Mouse (Mus musculus): ENCODE results near the gene Atp2a1. TPM values are rescaled to one million over a fixed set of nuclear protein-coding genes. Genes with fewer than 3 reads are reported as not detected.
"Not testable (repeated sequence)": the region's sequence is repeated elsewhere in the genome, so short reads cannot be mapped to it uniquely, and the experiment has no call there.

The Atp2a1 gene
- polyA plus RNA-seq, 1 experiment, result 0.25 TPM

- Histone ChIP-seq H3K4me3 (ENCODE audit: insufficient read depth, low read length) (no peak overlapping the region), H3K4me1 (ENCODE audit: control insufficient read depth, insufficient read depth, low read length) (peaks cover 3% of the 10 kb centered on the region; the same call in 1 of the 2 replicates), H3K27ac (ENCODE audit: insufficient read depth, low read depth, low read length) (no peak overlapping the region)
- TF ChIP-seq CTCF (IDR thresholded peaks at IDR 0.05; ENCODE audit: low read depth, low read length) (no peak), POLR2A (IDR thresholded peaks at IDR 0.05; ENCODE audit: borderline replicate concordance, low read depth, low read length) (no peak)
Measured at GRCm38 (mm10) chr7:126418496-126418895, 44.4 kb downstream of the Atp2a1 start.

GRCm38 (mm10) chr7:126417606-126418005 is 45.3 kb downstream of the Atp2a1 start:
- Histone ChIP-seq H3K27ac (ENCODE audit: insufficient read depth, low read depth, low read length) (no peak overlapping the region), H3K4me3 (ENCODE audit: insufficient read depth, low read length) (no peak overlapping the region), H3K4me1 (ENCODE audit: control insufficient read depth, insufficient read depth, low read length) (peaks cover 3% of the 10 kb centered on the region; the same call in 1 of the 2 replicates)
- TF ChIP-seq CTCF (IDR thresholded peaks at IDR 0.05; ENCODE audit: low read depth, low read length), result no peak
- TF ChIP-seq POLR2A (IDR thresholded peaks at IDR 0.05; ENCODE audit: borderline replicate concordance, low read depth, low read length), result no peak

GRCm38 (mm10) chr7:126417045-126417444 is 45.9 kb downstream of the Atp2a1 start:
- no peak for TF ChIP-seq POLR2A (IDR thresholded peaks at IDR 0.05; ENCODE audit: borderline replicate concordance, low read depth, low read length)
- no peak overlapping the region for H3K4me3 ChIP-seq (ENCODE audit: insufficient read depth, low read length)
- peaks cover 3% of the 10 kb centered on the region; the same call in 1 of the 2 replicates for H3K4me1 ChIP-seq (ENCODE audit: control insufficient read depth, insufficient read depth, low read length)
- no peak overlapping the region for H3K27ac ChIP-seq (ENCODE audit: insufficient read depth, low read depth, low read length)

GRCm38 (mm10) chr7:126416615-126417014 is 46.3 kb downstream of the Atp2a1 start:
- H3K4me3 ChIP-seq (ENCODE audit: insufficient read depth, low read length), result no peak overlapping the region
- no peak overlapping the region for H3K27ac ChIP-seq (ENCODE audit: insufficient read depth, low read depth, low read length)
- no peak for TF ChIP-seq CTCF (IDR thresholded peaks at IDR 0.05; ENCODE audit: low read depth, low read length)
- TF ChIP-seq POLR2A (IDR thresholded peaks at IDR 0.05; ENCODE audit: borderline replicate concordance, low read depth, low read length), result no peak
- peaks cover 3% of the 10 kb centered on the region; the same call in 1 of the 2 replicates for H3K4me1 ChIP-seq (ENCODE audit: control insufficient read depth, insufficient read depth, low read length)

GRCm38 (mm10) chr7:126414725-126415124 is 48.2 kb downstream of the Atp2a1 start, which contains the start of gene Cd19:
Cd19 (minus strand) TSS chr7:126414889.
- Histone ChIP-seq H3K4me1 (ENCODE audit: control insufficient read depth, insufficient read depth, low read length) (peaks cover 3% of the 10 kb centered on the region; the same call in 1 of the 2 replicates), H3K4me3 (ENCODE audit: insufficient read depth, low read length) (no peak within 1 kb of the TSS), H3K27ac (ENCODE audit: insufficient read depth, low read depth, low read length) (no peak within 1 kb of the TSS)
- TF ChIP-seq POLR2A (IDR thresholded peaks at IDR 0.05; ENCODE audit: borderline replicate concordance, low read depth, low read length), result no peak
- TF ChIP-seq CTCF (IDR thresholded peaks at IDR 0.05; ENCODE audit: low read depth, low read length), result no peak

GRCm38 (mm10) chr7:126411061-126411460 is 51.8 kb downstream of the Atp2a1 start:
- TF ChIP-seq CTCF (IDR thresholded peaks at IDR 0.05; ENCODE audit: low read depth, low read length) (no peak), POLR2A (IDR thresholded peaks at IDR 0.05; ENCODE audit: borderline replicate concordance, low read depth, low read length) (no peak)
- no peak overlapping the region for H3K27ac ChIP-seq (ENCODE audit: insufficient read depth, low read depth, low read length)
- H3K4me3 ChIP-seq (ENCODE audit: insufficient read depth, low read length), result no peak overlapping the region
- H3K4me1 ChIP-seq (ENCODE audit: control insufficient read depth, insufficient read depth, low read length), result no peaks in the 10 kb centered on the region

GRCm38 (mm10) chr7:126408686-126409085 is 54.2 kb downstream of the Atp2a1 start:
- no peak overlapping the region for H3K4me3 ChIP-seq (ENCODE audit: insufficient read depth, low read length)
- no peaks in the 10 kb centered on the region for H3K4me1 ChIP-seq (ENCODE audit: control insufficient read depth, insufficient read depth, low read length)
- TF ChIP-seq CTCF (IDR thresholded peaks at IDR 0.05; ENCODE audit: low read depth, low read length), result no peak
- no peak for TF ChIP-seq POLR2A (IDR thresholded peaks at IDR 0.05; ENCODE audit: borderline replicate concordance, low read depth, low read length)
- H3K27ac ChIP-seq (ENCODE audit: insufficient read depth, low read depth, low read length), result no peak overlapping the region

- not testable (repeated sequence) for H3K27ac ChIP-seq (ENCODE audit: insufficient read depth, low read depth, low read length); H3K4me1 ChIP-seq (ENCODE audit: control insufficient read depth, insufficient read depth, low read length); H3K4me3 ChIP-seq (ENCODE audit: insufficient read depth, low read length)
Measured at GRCm38 (mm10) chr7:126402518-126402917, 60.4 kb downstream of the Atp2a1 start.

- TF ChIP-seq CTCF (IDR thresholded peaks at IDR 0.05; ENCODE audit: low read depth, low read length) (peak; percentile 90), POLR2A (IDR thresholded peaks at IDR 0.05; ENCODE audit: borderline replicate concordance, low read depth, low read length) (no peak)
- no peak overlapping the region for H3K27ac ChIP-seq (ENCODE audit: insufficient read depth, low read depth, low read length)
- no peak overlapping the region for H3K4me3 ChIP-seq (ENCODE audit: insufficient read depth, low read length)
- H3K4me1 ChIP-seq (ENCODE audit: control insufficient read depth, insufficient read depth, low read length), result peaks cover 3% of the 10 kb centered on the region
Measured at GRCm38 (mm10) chr7:126399548-126399947, 63.4 kb downstream of the Atp2a1 start.

- TF ChIP-seq POLR2A (IDR thresholded peaks at IDR 0.05; ENCODE audit: borderline replicate concordance, low read depth, low read length) (no peak), CTCF (IDR thresholded peaks at IDR 0.05; ENCODE audit: low read depth, low read length) (no peak)
- Histone ChIP-seq H3K4me1 (ENCODE audit: control insufficient read depth, insufficient read depth, low read length) (peaks cover 3% of the 10 kb centered on the region), H3K27ac (ENCODE audit: insufficient read depth, low read depth, low read length) (no peak overlapping the region), H3K4me3 (ENCODE audit: insufficient read depth, low read length) (no peak overlapping the region)
Measured at GRCm38 (mm10) chr7:126397822-126398221, 65.1 kb downstream of the Atp2a1 start.

GRCm38 (mm10) chr7:126397221-126397620 is 65.7 kb downstream of the Atp2a1 start:
- no peak for TF ChIP-seq CTCF (IDR thresholded peaks at IDR 0.05; ENCODE audit: low read depth, low read length)
- Histone ChIP-seq H3K4me1 (ENCODE audit: control insufficient read depth, insufficient read depth, low read length) (peaks cover 3% of the 10 kb centered on the region), H3K4me3 (ENCODE audit: insufficient read depth, low read length) (no peak overlapping the region), H3K27ac (ENCODE audit: insufficient read depth, low read depth, low read length) (no peak overlapping the region)
